Mouse (Mus musculus) A20 (cell line): ENCODE data around the gene Hikeshi.
A peak's percentile ranks its signal among the peaks of the same experiment; 100 is the strongest.

ENCODE experiments used
- DNase-seq: peaks from one replicate; pipeline ENCODE4 v3.0.0-alpha.2; 2011; ENCODE audit warnings: low read depth, low spot score

The Hikeshi gene

GRCm38 (mm10) chr7:89913432-89914158, 27.4 kb downstream of the Hikeshi start:
- DNase-seq: no peak

GRCm38 (mm10) chr7:89912356-89912755, 28.6 kb downstream of the Hikeshi start:
- no peak for DNase-seq

GRCm38 (mm10) chr7:89909711-89910110, 31.3 kb downstream of the Hikeshi start:
- no peak for DNase-seq

DNA sequence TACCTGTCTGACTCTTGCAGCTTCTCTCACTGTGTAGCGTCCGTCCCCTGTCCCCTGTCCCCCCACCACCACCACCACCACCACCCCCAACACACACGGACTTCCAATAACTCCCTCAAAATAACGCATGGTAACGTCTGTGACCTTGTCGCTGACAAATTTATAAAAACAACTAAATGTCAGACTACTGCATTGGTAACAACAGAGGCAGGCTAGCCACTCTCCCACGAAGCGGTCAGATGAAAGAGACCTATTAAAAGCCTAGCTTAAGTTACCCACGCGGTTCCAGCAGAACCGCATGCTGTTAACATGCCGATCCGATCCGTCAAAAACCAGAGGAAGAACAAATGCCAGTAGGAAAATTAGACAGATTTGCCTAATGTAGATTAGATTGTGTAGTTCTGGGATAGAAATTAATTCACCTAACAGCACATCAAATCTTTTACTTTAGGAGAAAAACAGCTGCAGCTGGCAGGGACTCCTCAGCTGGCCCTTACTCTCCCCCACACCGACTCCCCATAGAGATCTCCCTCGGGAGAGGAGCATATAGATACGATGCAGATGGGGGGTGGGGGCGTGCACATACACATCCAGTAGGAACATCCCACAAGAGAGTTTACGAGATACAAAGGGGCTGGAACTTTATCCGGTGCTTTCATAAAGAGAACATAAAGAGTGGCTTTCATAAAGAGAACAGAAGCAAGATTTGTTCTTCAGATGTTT, 31.9 kb downstream of the Hikeshi start:
- DNase-seq: no peak

DNA sequence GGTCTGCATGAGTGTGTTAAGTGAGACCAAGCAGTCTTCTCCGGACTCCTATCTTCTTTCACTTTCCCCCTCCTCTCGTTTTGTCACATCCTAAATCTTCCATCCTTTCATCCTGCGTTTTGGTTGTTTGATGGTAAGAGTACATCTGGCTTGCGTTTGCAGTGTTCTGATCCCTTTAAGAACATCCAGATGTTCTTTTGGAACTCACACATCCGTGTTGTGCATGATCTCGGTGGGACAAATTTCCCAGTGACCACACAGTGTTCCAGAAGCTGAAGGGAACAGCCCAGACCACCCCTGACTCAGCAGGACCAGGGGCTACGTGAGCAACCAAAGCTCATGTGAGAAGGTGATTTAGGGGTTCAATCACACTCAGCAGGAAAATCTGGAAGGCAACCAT, 32.6 kb downstream of the Hikeshi start:
- no peak for DNase-seq

DNA sequence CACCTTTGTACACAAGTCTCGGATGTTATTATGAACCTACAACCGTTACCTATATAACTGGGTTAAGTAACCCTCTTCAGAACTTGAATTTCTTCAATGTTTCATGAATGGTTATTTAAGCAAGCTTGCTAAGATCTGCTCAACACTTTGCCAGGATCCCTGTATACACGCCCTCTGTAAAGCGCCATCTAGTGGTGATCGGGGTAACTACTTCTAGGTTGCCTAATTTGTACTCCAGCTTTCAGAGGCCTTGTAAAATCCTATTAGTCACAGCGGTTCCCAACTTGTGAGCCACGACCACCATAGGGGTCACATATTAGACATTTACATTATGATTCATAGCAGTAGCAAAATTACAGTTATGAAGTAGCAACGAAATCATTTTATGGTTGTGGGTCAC, 33.1 kb downstream of the Hikeshi start:
- DNase-seq: peak; percentile 73

GRCm38 (mm10) chr7:89903442-89904343, 37.3 kb downstream of the Hikeshi start, which contains the start of gene Ccdc81:
Gene Ccdc81, minus strand, starts transcription at chr7:89903629.
- no peak for DNase-seq

- DNase-seq: no peak
Observed at GRCm38 (mm10) chr7:89903007-89903406, 38.0 kb downstream of the Hikeshi start.

GRCm38 (mm10) chr7:89891856-89892255, 49.1 kb downstream of the Hikeshi start:
- peak; percentile 42 for DNase-seq

GRCm38 (mm10) chr7:89891412-89891811, 49.6 kb downstream of the Hikeshi start:
- DNase-seq: no peak

DNA sequence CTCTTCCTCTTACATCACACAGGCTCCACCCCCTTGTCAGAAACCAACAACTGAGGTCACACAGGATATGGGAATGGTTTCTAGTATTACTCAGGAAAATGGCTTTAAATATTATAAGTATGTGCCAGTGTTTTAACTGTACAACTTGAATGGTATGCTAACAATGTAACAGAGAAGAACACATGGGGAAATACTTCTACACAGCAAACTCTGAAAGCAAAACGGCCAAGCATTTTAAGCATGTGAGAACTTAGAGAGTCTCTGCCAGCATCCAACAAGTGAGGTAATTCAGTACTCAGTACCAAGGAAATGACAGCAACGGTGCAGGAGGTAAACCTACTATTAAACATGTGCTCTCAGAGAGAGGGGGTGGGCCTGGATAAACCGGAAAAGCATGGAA, 56.5 kb downstream of the Hikeshi start:
- no peak for DNase-seq

- DNase-seq: no peak
Observed at GRCm38 (mm10) chr7:89879686-89880085, 61.3 kb downstream of the Hikeshi start.
